Mouse (Mus musculus) lung, postnatal 4 days (tissue): ENCODE data around the gene Arhgef10l.

Experiments
- DNase-seq, 2 experiments: peaks; one replicate each; pipeline ENCODE4 v3.0.0; 2021

Gene Arhgef10l

GRCm38 (mm10) chr4:140665760-140666159 is at the start of gene Arhgef10l:
TSS of gene Arhgef10l (minus strand) at chr4:140666012.
- DNase-seq = peak; percentile 70 to 84

GRCm38 (mm10) chr4:140714586-140714985 is 48.8 kb upstream of the Arhgef10l start:
- no peak for DNase-seq

- DNase-seq = peak; percentile 95 to 96
Observed at GRCm38 (mm10) chr4:140713480-140714365, 47.9 kb upstream of the Arhgef10l start.

- DNase-seq = peak in 1 of 2 experiments; percentile 73
Observed at GRCm38 (mm10) chr4:140711360-140711759, 45.5 kb upstream of the Arhgef10l start.

GRCm38 (mm10) chr4:140710781-140711180 is 45.0 kb upstream of the Arhgef10l start:
- DNase-seq = no peak

- no peak for DNase-seq
Observed at GRCm38 (mm10) chr4:140709617-140710016, 43.8 kb upstream of the Arhgef10l start.

- DNase-seq = no peak
Observed at GRCm38 (mm10) chr4:140709111-140709510, 43.3 kb upstream of the Arhgef10l start.

GRCm38 (mm10) chr4:140708297-140708927 is 42.6 kb upstream of the Arhgef10l start:
- DNase-seq = peak; percentile 48 to 58

GRCm38 (mm10) chr4:140707615-140708014 is 41.8 kb upstream of the Arhgef10l start:
- DNase-seq = no peak

GRCm38 (mm10) chr4:140704166-140704565 is 38.4 kb upstream of the Arhgef10l start:
- no peak for DNase-seq

GRCm38 (mm10) chr4:140703636-140704035 is 37.8 kb upstream of the Arhgef10l start:
- DNase-seq = no peak

- peak; percentile 88 to 93 for DNase-seq
Observed at GRCm38 (mm10) chr4:140702611-140703327, 37.0 kb upstream of the Arhgef10l start.

GRCm38 (mm10) chr4:140701716-140702561 is 36.1 kb upstream of the Arhgef10l start:
- DNase-seq = peak; percentile 61 to 70

GRCm38 (mm10) chr4:140701049-140701715 is 35.4 kb upstream of the Arhgef10l start:
- peak; percentile 88 to 93 for DNase-seq

GRCm38 (mm10) chr4:140700269-140701018 is 34.6 kb upstream of the Arhgef10l start, which contains the start of gene Rcc2:
TSS of gene Rcc2 (plus strand) at chr4:140700541.
- DNase-seq = no peak

- DNase-seq = peak; percentile 80 to 82
Observed at GRCm38 (mm10) chr4:140699441-140700127, 33.8 kb upstream of the Arhgef10l start.

GRCm38 (mm10) chr4:140695675-140696585 is 30.1 kb upstream of the Arhgef10l start:
- no peak for DNase-seq

- DNase-seq = no peak
Observed at GRCm38 (mm10) chr4:140695146-140695545, 29.3 kb upstream of the Arhgef10l start.

- no peak for DNase-seq
Observed at GRCm38 (mm10) chr4:140694551-140695060, 28.8 kb upstream of the Arhgef10l start.
